Mouse (Mus musculus): ENCODE results near the gene Gm8994. TPM values are rescaled to one million over a fixed set of nuclear protein-coding genes. Genes with fewer than 3 reads are reported as not detected.
A peak's percentile ranks its signal among the peaks of the same experiment; 100 is the strongest.

Gm8994 gene
- polyA plus RNA-seq, 1 experiment from 2014 or later = not detected

- H3K4me1 ChIP-seq (ENCODE audit: insufficient read depth, low read depth, low read length) = no peaks in the 10 kb centered on the region
- no peak for ATAC-seq
- no peak overlapping the region for H3K9ac ChIP-seq (replicated peaks; ENCODE audit: low read depth)
- H3K27me3 ChIP-seq (replicated peaks; ENCODE audit: insufficient read depth, low read length) = no peaks in the 10 kb centered on the region
- WGBS = 57% methylated on average over 5 of the region's 5 CpGs
- H3K4me2 ChIP-seq (replicated peaks; ENCODE audit: low read depth, low read length) = no peak overlapping the region
- H3K36me3 ChIP-seq (ENCODE audit: insufficient read depth, low read length) = no peaks in the 10 kb centered on the region
- TF ChIP-seq EP300 (IDR thresholded peaks at IDR 0.05) (no peak), CTCF (IDR thresholded peaks at IDR 0.05) (no peak)
- no peaks in the 10 kb centered on the region for H3K9me3 ChIP-seq (ENCODE audit: low read length)
- no peak overlapping the region for H3K27ac ChIP-seq (ENCODE audit: low read length)
- H3K4me3 ChIP-seq (ENCODE audit: low read depth, low read length) = no peak overlapping the region
- no peak for DNase-seq (ENCODE audit: low spot score)
Observed at GRCm38 (mm10) chr6:136347053-136347452, 19.7 kb downstream of the Gm8994 start.

GRCm38 (mm10) chr6:136347631-136348030 lies 20.3 kb downstream of the Gm8994 start:
- Histone ChIP-seq H3K27me3 (replicated peaks; ENCODE audit: insufficient read depth, low read length) (no peaks in the 10 kb centered on the region), H3K36me3 (ENCODE audit: insufficient read depth, low read length) (no peaks in the 10 kb centered on the region), H3K4me2 (replicated peaks; ENCODE audit: low read depth, low read length) (no peak overlapping the region), H3K4me3 (ENCODE audit: low read depth, low read length) (no peak overlapping the region), H3K27ac (ENCODE audit: low read length) (no peak overlapping the region), H3K9me3 (ENCODE audit: low read length) (no peaks in the 10 kb centered on the region), H3K9ac (replicated peaks; ENCODE audit: low read depth) (no peak overlapping the region), H3K4me1 (ENCODE audit: insufficient read depth, low read depth, low read length) (no peaks in the 10 kb centered on the region)
- TF ChIP-seq CTCF (IDR thresholded peaks at IDR 0.05) (no peak), EP300 (IDR thresholded peaks at IDR 0.05) (no peak)
- no peak for DNase-seq (ENCODE audit: low spot score)
- 55% methylated on average over 9 of the region's 9 CpGs for WGBS
- ATAC-seq = no peak

GRCm38 (mm10) chr6:136353399-136354184 lies 26.3 kb downstream of the Gm8994 start:
- Histone ChIP-seq H3K9ac (replicated peaks; ENCODE audit: low read depth) (no peak overlapping the region), H3K4me3 (ENCODE audit: low read depth, low read length) (no peak overlapping the region), H3K27me3 (replicated peaks; ENCODE audit: insufficient read depth, low read length) (no peaks in the 10 kb centered on the region), H3K27ac (ENCODE audit: low read length) (no peak overlapping the region), H3K36me3 (ENCODE audit: insufficient read depth, low read length) (no peaks in the 10 kb centered on the region), H3K4me2 (replicated peaks; ENCODE audit: low read depth, low read length) (no peak overlapping the region), H3K9me3 (ENCODE audit: low read length) (no peaks in the 10 kb centered on the region), H3K4me1 (ENCODE audit: insufficient read depth, low read depth, low read length) (no peaks in the 10 kb centered on the region)
- DNase-seq (ENCODE audit: low spot score) (peak; percentile 83), ATAC-seq (peak; percentile 37)
- 31% methylated on average over 11 of the region's 11 CpGs for WGBS
- TF ChIP-seq CTCF (IDR thresholded peaks at IDR 0.05) (peak; percentile 88), EP300 (IDR thresholded peaks at IDR 0.05) (no peak)

- DNase-seq (ENCODE audit: low spot score) (no peak), ATAC-seq (no peak)
- Histone ChIP-seq H3K9ac (replicated peaks; ENCODE audit: low read depth) (no peak overlapping the region), H3K27me3 (replicated peaks; ENCODE audit: insufficient read depth, low read length) (no peaks in the 10 kb centered on the region), H3K4me3 (ENCODE audit: low read depth, low read length) (no peak overlapping the region), H3K9me3 (ENCODE audit: low read length) (no peaks in the 10 kb centered on the region), H3K27ac (ENCODE audit: low read length) (no peak overlapping the region), H3K4me1 (ENCODE audit: insufficient read depth, low read depth, low read length) (no peaks in the 10 kb centered on the region), H3K4me2 (replicated peaks; ENCODE audit: low read depth, low read length) (no peak overlapping the region), H3K36me3 (ENCODE audit: insufficient read depth, low read length) (no peaks in the 10 kb centered on the region)
- WGBS = 75% methylated on average over 5 of the region's 5 CpGs
- no peak for TF ChIP-seq CTCF (IDR thresholded peaks at IDR 0.05)
- no peak for TF ChIP-seq EP300 (IDR thresholded peaks at IDR 0.05)
Observed at GRCm38 (mm10) chr6:136358471-136358870, 31.1 kb downstream of the Gm8994 start.

- ATAC-seq = no peak
- Histone ChIP-seq H3K27me3 (replicated peaks; ENCODE audit: insufficient read depth, low read length) (no peaks in the 10 kb centered on the region), H3K4me3 (ENCODE audit: low read depth, low read length) (no peak overlapping the region), H3K27ac (ENCODE audit: low read length) (no peak overlapping the region), H3K9me3 (ENCODE audit: low read length) (no peaks in the 10 kb centered on the region), H3K9ac (replicated peaks; ENCODE audit: low read depth) (no peak overlapping the region), H3K4me2 (replicated peaks; ENCODE audit: low read depth, low read length) (no peak overlapping the region), H3K36me3 (ENCODE audit: insufficient read depth, low read length) (no peaks in the 10 kb centered on the region), H3K4me1 (ENCODE audit: insufficient read depth, low read depth, low read length) (no peaks in the 10 kb centered on the region)
- TF ChIP-seq CTCF (IDR thresholded peaks at IDR 0.05) (no peak), EP300 (IDR thresholded peaks at IDR 0.05) (no peak)
- WGBS = 82% methylated on average over 8 of the region's 8 CpGs
- DNase-seq (ENCODE audit: low spot score) = no peak
Observed at GRCm38 (mm10) chr6:136363313-136363712, 36.0 kb downstream of the Gm8994 start.

- H3K9me3 ChIP-seq (ENCODE audit: low read length) = no peaks in the 10 kb centered on the region
- no peak overlapping the region for H3K4me3 ChIP-seq (ENCODE audit: low read depth, low read length)
- TF ChIP-seq EP300 (IDR thresholded peaks at IDR 0.05) (no peak), CTCF (IDR thresholded peaks at IDR 0.05) (no peak)
- no peaks in the 10 kb centered on the region for H3K27me3 ChIP-seq (replicated peaks; ENCODE audit: insufficient read depth, low read length)
- H3K27ac ChIP-seq (ENCODE audit: low read length) = no peak overlapping the region
- ATAC-seq = no peak
- DNase-seq (ENCODE audit: low spot score) = no peak
- no peak overlapping the region for H3K9ac ChIP-seq (replicated peaks; ENCODE audit: low read depth)
- H3K4me1 ChIP-seq (ENCODE audit: insufficient read depth, low read depth, low read length) = no peaks in the 10 kb centered on the region
- WGBS = 63% methylated on average over 4 of the region's 4 CpGs
- H3K36me3 ChIP-seq (ENCODE audit: insufficient read depth, low read length) = no peaks in the 10 kb centered on the region
- H3K4me2 ChIP-seq (replicated peaks; ENCODE audit: low read depth, low read length) = no peak overlapping the region
Observed at GRCm38 (mm10) chr6:136364008-136364407, 36.7 kb downstream of the Gm8994 start.

Data from lung, postnatal 0 days (tissue).